Mouse (Mus musculus) hindlimb bud, embryonic 11.5 days (tissue): ENCODE data around the gene Kazn.

Source experiments
- DNase-seq: peaks from one replicate; pipeline ENCODE4 v3.0.0-alpha.2; 2012; ENCODE audit warnings: low read depth, low spot score; ENCODE audit errors: extremely low spot score

Kazn gene

GRCm38 (mm10) chr4:142165835-142166701 is 73.1 kb downstream of the Kazn start:
- DNase-seq: no peak

DNA sequence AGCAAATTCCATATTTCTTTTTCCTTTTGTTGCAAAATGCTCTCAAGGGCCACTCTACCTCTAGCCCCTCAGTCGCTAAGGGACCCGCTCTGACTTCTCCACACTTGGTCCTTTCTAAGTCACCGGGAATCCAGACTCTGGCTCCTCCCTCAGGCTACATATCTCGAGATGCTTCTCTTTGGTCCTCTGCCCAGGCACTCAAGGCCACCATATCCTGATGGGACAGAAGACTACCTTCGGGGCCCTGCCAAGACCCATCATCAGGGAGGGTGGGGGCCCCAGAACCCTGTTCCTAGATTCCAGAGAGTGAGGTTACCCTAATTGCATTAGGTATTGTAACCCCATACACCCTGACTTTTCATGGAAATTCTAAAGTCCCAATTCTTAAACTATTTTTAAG is 73.8 kb downstream of the Kazn start:
- no peak for DNase-seq

GRCm38 (mm10) chr4:142164386-142164785 is 74.8 kb downstream of the Kazn start:
- no peak for DNase-seq

- no peak for DNase-seq
These were observed 75.3 kb downstream of the Kazn start for GRCm38 (mm10) chr4:142163862-142164261.

DNA sequence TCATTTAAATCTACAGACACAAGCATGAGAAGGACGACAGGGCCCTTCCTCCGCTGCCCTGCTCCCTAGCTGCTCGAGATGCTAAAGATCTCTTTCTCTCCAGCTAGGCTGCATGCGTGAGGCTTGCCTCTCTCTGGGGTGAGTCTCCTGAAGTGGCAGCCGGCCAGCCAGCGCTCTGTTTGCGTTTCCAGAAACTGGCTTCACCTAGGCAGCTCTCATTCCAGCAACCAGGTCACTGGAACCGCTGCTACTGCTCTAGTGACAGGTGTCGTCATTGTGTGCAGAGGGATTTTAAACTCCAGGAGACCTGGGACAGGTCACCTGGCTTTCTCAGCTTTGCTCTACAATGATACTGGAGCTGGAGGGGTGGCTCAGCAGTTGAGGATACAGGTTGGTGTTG is 76.5 kb downstream of the Kazn start:
- no peak for DNase-seq

GRCm38 (mm10) chr4:142162102-142162501 is 77.1 kb downstream of the Kazn start:
- no peak for DNase-seq

DNA sequence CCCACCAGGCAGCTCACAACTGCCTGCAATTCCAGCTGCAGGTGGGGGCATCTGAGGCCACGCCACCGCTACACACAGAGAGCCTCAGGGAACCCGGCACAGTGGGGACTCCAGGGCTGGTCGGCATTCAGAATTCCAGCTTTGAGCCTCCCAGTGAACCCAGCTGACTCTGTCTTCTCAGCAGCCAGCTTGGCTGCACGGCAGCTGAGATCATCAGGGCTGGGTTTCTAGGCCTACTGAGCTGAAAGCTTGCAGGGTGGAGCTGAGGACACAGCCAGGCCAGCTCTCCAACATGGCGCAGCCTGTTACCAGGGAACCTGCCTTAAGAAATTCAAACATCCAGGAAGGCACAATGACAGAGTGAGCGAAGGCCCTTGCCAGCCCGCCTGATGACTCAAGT is 79.2 kb downstream of the Kazn start:
- no peak for DNase-seq

- DNase-seq: no peak
These were observed 82.7 kb downstream of the Kazn start for GRCm38 (mm10) chr4:142156506-142156905.

DNA sequence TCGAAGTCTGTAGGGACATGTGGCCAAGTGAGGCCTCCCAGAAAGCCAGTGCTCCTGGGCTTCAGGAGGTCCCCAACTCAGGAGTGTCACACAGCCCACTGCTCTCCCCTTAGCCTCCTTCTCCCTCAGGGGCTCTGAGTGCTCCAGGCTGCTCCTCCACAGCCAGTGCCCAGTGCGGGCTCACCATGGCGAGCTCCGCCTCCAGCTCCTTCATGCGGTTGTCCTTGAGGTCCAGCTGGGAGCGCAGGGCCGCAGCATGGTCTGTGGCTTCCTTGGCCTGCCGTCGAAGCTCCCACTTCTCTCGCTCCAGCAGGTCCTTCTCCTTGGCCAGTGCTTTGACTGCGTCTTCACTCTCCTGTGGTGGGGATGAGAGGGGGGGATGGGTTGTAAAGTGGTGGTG is 85.0 kb downstream of the Kazn start:
- DNase-seq: no peak

DNA sequence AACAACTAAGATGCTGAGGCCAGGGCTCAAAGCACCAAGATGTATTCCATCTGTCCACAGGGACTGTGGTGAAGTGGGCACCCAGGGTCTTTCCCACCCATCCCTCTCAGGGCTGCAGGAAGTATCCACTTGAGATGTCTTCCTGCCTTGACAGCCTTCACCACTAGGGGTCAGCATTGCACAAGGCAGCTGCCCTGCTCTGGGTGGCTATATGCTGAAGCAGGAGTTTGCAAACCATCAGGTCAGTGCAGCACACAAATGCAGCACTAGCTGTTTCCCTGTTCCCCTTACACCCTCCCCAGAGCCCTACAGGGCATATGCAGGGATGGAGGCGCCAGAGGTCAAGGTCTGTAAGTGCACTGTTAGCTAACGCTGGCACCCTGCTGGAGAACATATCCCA is 85.7 kb downstream of the Kazn start:
- DNase-seq: peak; percentile 72

DNA sequence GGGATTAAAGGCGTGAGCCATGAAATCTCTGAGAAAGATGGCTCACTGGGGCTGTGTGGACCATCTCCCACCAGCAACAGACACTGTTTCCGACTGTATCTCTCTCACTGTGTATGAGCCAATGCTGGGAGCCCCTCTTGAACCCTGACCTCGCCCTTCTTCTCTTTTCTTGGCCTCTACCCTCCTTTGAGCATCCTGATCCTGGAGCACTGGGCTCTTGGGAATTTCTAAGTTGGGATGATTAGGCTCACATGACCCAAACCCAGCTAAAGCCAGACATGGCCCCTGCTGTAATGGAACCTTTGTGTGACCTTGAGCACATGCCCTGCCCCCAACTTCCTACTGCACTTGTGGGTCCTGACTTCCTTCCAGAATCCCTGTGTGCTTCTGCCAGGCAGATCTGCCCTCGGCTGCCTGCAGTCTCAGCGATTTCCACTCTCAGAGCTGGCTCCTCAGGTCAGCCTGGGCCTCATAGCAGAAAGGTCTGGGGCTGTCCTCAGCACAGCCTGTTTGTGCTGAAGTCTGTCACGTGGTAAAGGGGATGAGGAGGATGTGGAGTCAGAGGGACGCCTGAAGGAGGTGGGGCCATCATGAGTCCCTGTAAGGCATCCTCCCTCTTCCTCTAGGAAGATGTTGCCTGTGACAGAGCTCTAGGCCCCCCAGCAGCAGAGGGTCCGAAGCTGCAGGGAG is 86.3 kb downstream of the Kazn start:
- DNase-seq: no peak

GRCm38 (mm10) chr4:142150086-142150485 is 89.1 kb downstream of the Kazn start:
- DNase-seq: no peak

GRCm38 (mm10) chr4:142149202-142149601 is 90.0 kb downstream of the Kazn start:
- DNase-seq: no peak

DNA sequence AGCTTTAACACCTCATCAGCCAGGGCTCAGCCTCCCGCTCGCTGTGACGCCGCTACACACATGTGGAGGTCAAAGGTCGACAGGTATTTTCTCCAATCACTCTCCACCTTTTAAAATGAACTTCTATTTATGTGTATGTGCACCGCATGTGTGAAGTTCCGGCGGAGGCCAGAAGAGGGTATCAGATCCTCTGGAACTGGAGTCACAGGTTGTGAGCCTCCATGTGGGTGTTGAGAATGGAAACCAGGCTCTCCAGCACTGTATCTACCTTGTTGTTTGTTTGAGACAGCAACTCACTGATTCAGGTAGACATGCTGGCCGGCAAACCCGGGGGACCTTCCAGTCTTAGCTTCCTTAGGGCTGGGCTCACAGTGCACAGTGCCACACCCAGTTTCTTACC is 91.5 kb downstream of the Kazn start:
- DNase-seq: no peak

- DNase-seq: no peak
These were observed 95.1 kb downstream of the Kazn start for GRCm38 (mm10) chr4:142144096-142144495.

DNA sequence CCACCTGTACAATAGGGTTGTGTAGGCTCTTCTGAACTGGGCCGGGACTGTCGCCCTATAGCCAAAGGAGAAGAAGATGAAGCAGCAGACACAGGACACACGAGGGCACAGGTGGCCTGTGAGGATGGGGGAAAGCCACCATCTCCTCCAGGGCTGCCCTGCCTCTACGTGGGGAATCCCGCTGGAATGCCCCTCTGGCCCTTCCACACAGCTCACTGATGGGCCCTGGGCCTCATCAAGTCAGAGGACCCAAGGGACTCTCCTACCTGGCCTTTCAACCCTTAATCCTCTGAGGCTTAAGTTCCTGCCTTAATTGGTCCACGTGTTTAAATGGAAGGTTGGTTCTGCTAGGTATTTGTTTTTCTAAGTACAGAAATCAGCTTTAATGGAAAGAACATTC is 95.9 kb downstream of the Kazn start:
- no peak for DNase-seq

DNA sequence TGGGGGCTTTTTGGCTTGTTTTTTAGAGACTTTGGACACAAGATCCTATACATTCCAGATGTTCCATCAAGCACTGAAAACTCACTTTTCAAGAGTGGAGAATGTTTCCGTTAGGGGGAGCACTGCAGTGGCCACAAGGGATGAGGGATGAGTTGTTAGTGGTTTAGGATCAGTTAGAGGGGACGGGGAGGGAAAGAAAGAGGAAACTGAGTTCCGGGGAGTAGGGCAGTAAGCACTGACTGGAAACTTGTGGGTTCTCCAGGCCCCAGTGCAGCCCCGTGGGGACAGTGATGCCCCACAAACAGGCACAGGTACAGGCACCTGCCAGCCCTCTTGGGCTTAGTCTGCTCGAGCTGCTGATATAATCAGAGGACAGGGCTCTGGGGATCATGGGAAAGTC is 99.5 kb downstream of the Kazn start:
- DNase-seq: no peak

DNA sequence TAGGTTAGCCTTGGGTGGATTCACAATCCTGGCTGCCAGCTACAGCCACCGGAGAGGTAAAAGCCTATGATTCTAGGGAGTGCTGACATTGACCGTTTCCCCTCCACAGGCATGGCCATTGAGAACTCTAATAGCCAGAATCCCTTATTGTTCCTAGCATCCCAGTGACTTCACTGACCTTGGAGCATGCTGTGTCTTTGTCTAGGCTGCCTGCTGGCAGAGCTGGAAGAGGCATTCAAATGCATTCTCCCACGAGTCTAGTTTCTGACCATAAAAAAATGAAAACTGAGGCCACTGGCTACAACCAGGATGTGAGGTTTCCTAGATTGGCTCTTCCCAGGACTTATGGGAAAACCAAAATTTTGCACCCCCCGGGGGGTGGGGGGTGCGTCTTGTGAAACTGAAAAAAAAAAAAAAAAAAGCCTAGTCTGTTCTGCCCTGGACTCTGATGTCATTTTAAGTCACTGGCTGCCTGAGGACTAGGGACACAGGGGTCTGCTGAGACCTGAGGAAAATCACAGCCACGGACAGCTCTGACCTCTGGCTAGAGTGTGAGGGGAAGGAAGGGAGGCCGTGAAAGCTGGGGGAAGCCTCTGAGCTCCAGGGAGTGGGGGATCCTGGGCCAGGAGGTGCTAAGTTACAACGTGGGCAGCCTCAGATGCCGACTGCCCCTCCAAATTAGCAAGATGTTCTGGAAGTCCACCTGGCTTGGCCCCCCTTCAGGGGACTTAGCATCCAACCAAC is 100.7 kb downstream of the Kazn start:
- no peak for DNase-seq

DNA sequence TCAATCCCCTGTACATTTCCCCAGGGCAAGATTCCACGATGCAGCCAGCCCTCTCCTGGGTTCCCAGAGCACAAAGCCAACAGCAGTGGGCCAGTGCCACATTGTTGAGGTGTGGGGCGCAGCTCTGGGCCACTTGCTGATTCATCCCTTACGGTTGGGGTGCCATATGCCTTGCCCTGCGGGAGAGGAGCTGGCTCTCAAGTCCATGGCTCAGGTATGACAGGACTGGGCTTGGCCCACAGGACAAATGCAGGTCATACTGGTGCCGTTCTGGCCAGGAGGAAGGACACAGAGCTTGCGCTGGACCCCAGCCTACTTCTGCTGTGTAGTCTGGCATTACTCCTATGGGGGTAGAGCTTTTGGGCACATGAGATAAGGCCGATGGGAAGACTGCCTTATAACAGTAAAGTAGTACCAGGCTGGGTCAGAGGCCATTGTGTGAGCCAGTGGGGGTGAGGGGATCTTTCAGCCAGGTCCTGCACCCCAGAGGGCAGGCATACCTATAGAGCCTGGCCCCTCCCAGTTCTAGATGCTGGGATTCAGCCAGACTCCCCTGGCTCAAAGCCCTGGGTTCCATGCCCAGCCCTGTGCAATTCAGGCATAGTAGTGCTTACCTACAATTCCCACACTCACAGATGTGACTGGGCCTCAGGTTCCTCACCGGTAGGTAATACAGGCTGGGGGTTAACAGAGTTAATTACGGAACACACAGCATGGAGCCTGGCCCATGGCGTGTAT is 102.3 kb downstream of the Kazn start:
- DNase-seq: no peak

GRCm38 (mm10) chr4:142135515-142135914 is 103.7 kb downstream of the Kazn start:
- no peak for DNase-seq

- no peak for DNase-seq
These were observed 109.0 kb downstream of the Kazn start for GRCm38 (mm10) chr4:142130162-142130561.
